Mouse (Mus musculus) intestine, postnatal 0 days (tissue): Measurements from ENCODE around the gene Fmn2. TPM values are rescaled to one million over a fixed set of nuclear protein-coding genes. Genes with fewer than 3 reads are reported as not detected.

Source experiments
- ATAC-seq: fragments of 200-750 bp; cut with Nextera tagmentation; 2 replicates; pipeline ENCODE4 v1.8.0; 2017; ENCODE audit warnings: mild to moderate bottlenecking, moderate TSS enrichment, moderate library complexity
- H3K27ac ChIP-seq: fragments of 300-500 bp; sonication (generic); 2 replicates; pipeline ENCODE4 v1.5.1; 2014; ENCODE audit warnings: mild to moderate bottlenecking, low read depth, low read length, moderate library complexity
- H3K27me3 ChIP-seq: fragments of 300-500 bp; sonication (generic); replicated peaks from 2 replicates; pipeline ENCODE4 v1.6.1; 2014; ENCODE audit warnings: low read length, mixed read lengths; ENCODE audit not compliant: control insufficient read depth, insufficient read depth
- H3K36me3 ChIP-seq: fragments of 300-500 bp; sonication (generic); 2 replicates; pipeline ENCODE4 v1.6.1; 2014; ENCODE audit warnings: mild to moderate bottlenecking, moderate library complexity; ENCODE audit not compliant: control insufficient read depth, insufficient read depth
- H3K4me1 ChIP-seq: fragments of 300-500 bp; sonication (generic); replicated peaks from 2 replicates; pipeline ENCODE4 v1.6.1; 2014; ENCODE audit warnings: antibody characterized with exemption, low read length, mixed read lengths; ENCODE audit not compliant: control insufficient read depth, insufficient read depth
- H3K4me2 ChIP-seq: fragments of 300-500 bp; sonication (generic); replicated peaks from 2 replicates; pipeline ENCODE4 v1.6.1; 2014; ENCODE audit warnings: low read depth, mild to moderate bottlenecking, moderate library complexity
- H3K4me3 ChIP-seq: fragments of 300-500 bp; sonication (generic); 2 replicates; pipeline ENCODE4 v1.5.1; 2014; ENCODE audit warnings: low read depth, low read length
- H3K9ac ChIP-seq: fragments of 300-500 bp; sonication (generic); 2 replicates; pipeline ENCODE4 v1.6.1; 2014; ENCODE audit warnings: mild to moderate bottlenecking, low read depth, low read length
- H3K9me3 ChIP-seq: fragments of 300-500 bp; sonication (generic); 2 replicates; pipeline ENCODE4 v1.6.1; 2016; ENCODE audit warnings: mixed run types; ENCODE audit not compliant: control insufficient read depth
- CTCF ChIP-seq: sonication (generic); IDR thresholded peaks from 2 replicates; pipeline ENCODE4 v1.5.1; 2016; ENCODE audit warnings: low read depth, mild to moderate bottlenecking, control low read depth, antibody characterized with exemption, moderate library complexity
- WGBS: fragments of 180-500 bp; shearing (Covaris S2); extraction: QIAGEN DNeasy Blood & Tissue Kit; methylation state at CpG from one replicate; pipeline ENCODE4 v1.1.7; 2014; 5-methylcytosine and 5-hydroxymethylcytosine counted together
- polyA plus RNA-seq: library from polyadenylated mRNA; unstranded; fragments of >200 nt; fragmentation: Nextera tagmentation; extraction: Ambion mirVana; gene quantifications from 2 replicates; pipeline ENCODE4 v1.2.1, GENCODE M21; 2015

The Fmn2 gene
- polyA plus RNA-seq, 1 experiment from 2014 or later, result 0.25 TPM

DNA sequence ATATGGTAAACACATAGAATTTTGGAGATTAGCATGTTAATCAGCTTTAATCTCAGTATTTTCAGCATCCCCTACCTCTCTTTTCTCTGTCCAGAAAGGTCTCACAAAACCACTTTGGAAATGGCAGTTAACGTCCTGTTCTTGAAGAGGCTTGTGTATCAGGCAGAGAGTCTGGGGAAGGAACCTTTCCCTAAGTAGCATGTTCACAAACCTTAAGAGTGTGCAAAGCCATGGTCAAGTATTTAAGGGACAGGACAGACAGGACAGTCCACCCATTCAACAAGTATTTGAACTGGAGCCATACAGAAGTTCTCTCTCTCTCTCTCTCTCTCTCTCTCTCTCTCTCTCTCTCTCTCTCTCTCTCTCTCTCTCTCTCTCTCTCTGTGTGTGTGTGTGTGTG lies 614 bp upstream of the Fmn2 start:
- no peaks in the 10 kb centered on the region for H3K9me3 ChIP-seq
- H3K4me3 ChIP-seq, result no peak overlapping the region
- H3K36me3 ChIP-seq, result no peaks in the 10 kb centered on the region
- H3K27ac ChIP-seq, result no peak overlapping the region
- no peak for ATAC-seq
- peaks cover 18% of the 10 kb centered on the region for H3K27me3 ChIP-seq
- no peak overlapping the region for H3K9ac ChIP-seq
- TF ChIP-seq CTCF, result no peak
- 64% methylated on average over 1 of the region's 1 CpGs for WGBS
- no peaks in the 10 kb centered on the region for H3K4me1 ChIP-seq
- H3K4me2 ChIP-seq, result no peak overlapping the region

DNA sequence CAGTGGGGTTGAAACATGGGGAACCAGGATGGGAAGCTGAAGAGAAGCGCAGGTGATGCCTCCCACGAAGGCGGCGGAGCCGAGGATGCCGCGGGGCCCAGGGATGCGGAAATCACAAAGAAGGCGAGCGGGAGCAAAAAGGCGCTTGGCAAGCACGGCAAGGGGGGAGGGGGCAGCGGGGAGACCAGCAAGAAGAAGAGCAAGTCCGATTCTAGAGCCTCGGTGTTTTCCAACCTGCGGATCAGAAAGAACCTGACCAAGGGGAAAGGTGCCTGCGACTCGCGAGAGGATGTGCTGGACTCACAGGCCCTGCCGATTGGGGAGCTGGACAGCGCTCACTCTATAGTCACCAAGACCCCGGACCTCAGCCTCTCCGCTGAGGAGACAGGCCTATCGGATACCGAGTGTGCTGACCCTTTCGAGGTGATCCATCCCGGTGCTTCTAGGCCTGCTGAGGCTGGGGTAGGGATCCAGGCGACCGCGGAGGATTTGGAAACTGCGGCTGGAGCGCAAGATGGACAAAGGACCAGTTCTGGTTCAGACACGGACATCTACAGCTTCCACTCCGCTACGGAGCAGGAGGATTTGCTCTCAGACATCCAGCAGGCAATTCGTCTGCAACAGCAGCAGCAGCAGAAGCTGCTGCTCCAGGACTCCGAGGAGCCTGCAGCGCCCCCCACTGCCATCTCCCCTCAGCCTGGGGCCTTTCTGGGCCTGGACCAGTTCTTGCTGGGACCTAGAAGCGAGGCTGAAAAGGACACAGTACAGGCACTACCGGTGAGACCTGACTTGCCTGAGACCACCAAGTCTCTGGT lies 613 bp downstream of the Fmn2 start:
- peak; percentile 39 for TF ChIP-seq CTCF
- Histone ChIP-seq H3K27me3 (peaks cover 18% of the 10 kb centered on the region), H3K9ac (0 out of 2 replicates have a peak overlapping the region, but pooled peaks have one; percentile 17), H3K4me3 (peak overlapping the region; percentile 47), H3K36me3 (no peaks in the 10 kb centered on the region), H3K9me3 (no peaks in the 10 kb centered on the region), H3K4me1 (no peaks in the 10 kb centered on the region), H3K27ac (no peak overlapping the region), H3K4me2 (peak overlapping the region; percentile 78)
- ATAC-seq, result no peak
- under 1% methylated on average over 40 of the region's 40 CpGs for WGBS

DNA sequence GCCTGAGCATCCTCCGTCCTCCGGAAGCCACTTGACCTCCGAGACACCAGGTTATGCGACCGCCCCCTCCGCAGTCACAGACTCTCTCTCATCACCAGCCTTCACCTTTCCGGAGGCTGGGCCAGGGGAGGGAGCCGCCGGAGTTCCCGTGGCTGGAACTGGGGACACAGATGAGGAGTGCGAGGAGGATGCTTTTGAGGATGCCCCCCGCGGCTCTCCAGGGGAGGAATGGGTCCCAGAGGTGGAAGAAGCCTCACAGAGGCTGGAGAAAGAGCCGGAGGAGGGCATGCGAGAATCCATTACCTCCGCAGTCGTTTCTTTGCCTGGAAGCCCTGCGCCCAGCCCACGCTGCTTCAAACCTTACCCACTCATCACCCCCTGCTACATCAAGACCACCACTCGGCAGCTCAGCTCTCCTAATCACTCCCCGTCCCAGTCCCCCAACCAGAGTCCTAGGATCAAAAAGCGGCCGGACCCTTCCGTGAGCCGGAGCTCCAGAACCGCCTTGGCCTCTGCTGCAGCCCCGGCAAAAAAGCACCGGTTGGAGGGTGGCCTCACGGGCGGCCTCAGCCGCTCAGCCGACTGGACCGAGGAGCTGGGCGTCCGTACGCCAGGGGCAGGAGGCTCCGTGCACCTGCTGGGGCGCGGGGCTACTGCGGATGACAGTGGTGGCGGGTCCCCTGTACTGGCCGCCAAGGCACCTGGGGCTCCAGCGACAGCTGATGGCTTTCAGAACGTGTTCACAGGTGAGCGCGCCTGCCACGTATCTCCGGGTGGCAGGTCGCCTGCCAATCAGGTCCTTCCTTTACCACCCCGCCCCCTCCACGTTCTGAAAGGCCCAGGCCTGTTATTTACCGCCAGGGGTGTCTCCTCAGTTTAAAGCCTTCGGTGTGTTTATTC lies 1.5 kb downstream of the Fmn2 start:
- 2% methylated on average over 49 of the region's 53 CpGs for WGBS
- TF ChIP-seq CTCF, result no peak; the same call in 1 of the 2 replicates
- ATAC-seq, result peak; percentile 36; the same call in 1 of the 2 replicates

DNA sequence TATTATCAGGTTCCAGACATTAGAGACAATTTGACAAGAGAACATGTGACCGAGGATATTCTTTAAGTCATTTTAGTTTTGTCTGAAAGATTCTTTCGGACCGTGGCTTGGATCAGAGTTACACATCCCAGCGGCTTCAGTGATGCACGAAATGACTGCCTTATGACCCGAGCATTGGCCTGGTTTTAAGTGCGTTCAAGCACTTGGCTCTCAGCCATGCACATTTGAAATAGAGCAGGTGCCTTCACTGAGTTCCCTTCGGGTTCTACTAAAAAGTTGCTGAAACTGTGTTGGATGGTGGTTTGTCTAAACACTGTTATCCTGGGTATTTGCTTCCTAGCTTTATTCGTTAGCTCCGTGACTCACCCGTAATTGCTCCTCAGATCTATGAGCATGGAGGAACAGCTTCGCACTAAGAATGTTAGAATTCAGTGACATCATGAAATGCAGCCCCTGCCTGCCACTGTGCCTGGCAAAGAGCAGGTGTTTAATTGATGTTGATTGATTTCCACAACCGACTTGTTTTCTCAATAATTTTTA lies 7.0 kb downstream of the Fmn2 start:
- WGBS, result 65% methylated on average over 13 of the region's 13 CpGs
- ATAC-seq, result no peak
- Histone ChIP-seq H3K9ac (no peak overlapping the region), H3K36me3 (no peaks in the 10 kb centered on the region), H3K27me3 (no peaks in the 10 kb centered on the region), H3K9me3 (no peaks in the 10 kb centered on the region), H3K4me3 (no peak overlapping the region), H3K4me1 (no peaks in the 10 kb centered on the region), H3K4me2 (no peak overlapping the region), H3K27ac (no peak overlapping the region)
- no peak for TF ChIP-seq CTCF

More for the DNA sequence above, 1.5 kb downstream of the Fmn2 start:
- Histone ChIP-seq H3K4me2 (peak overlapping the region; percentile 78), H3K4me1 (no peaks in the 10 kb centered on the region), H3K27ac (no peak overlapping the region), H3K9ac (0 out of 2 replicates have a peak overlapping the region, but pooled peaks have one; percentile 17), H3K4me3 (peak overlapping the region; percentile 47), H3K36me3 (no peaks in the 10 kb centered on the region), H3K27me3 (peaks cover 18% of the 10 kb centered on the region), H3K9me3 (no peaks in the 10 kb centered on the region)

DNA sequence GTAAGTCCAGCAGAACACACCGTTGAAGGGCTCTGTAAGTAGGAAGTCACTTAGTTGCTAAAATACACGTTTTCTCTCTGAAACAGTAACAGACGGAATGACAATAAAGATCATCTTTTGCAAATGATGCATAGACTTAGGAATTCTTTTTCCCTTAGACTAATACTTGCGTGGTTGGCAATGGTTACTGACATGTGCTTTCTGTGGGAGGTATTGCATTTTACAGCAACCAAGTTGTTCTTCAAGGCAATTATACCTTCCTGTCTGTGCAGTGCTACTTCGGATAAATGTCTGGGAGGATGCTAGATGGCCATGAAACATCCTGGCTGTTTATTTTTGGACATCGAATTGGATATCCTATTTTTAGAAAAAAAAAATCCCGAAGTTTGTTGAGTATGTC lies 11.8 kb downstream of the Fmn2 start:
- H3K36me3 ChIP-seq, result no peaks in the 10 kb centered on the region
- H3K4me2 ChIP-seq, result no peak overlapping the region
- no peak for TF ChIP-seq CTCF
- H3K27me3 ChIP-seq, result no peaks in the 10 kb centered on the region
- H3K4me1 ChIP-seq, result no peaks in the 10 kb centered on the region
- no peak overlapping the region for H3K27ac ChIP-seq
- H3K9me3 ChIP-seq, result no peaks in the 10 kb centered on the region
- ATAC-seq, result no peak
- 75% methylated on average over 7 of the region's 7 CpGs for WGBS
- H3K4me3 ChIP-seq, result no peak overlapping the region
- H3K9ac ChIP-seq, result no peak overlapping the region
